Mouse (Mus musculus) olfactory bulb, adult 2 months (tissue): ENCODE results near the gene 2410015M20Rik.

ENCODE experiments used
- CTCF ChIP-seq: fragments of 200-500 bp; IDR thresholded peaks from 2 replicates; pipeline ENCODE4 v1.5.1; 2012; ENCODE audit warnings: low read depth, mild to moderate bottlenecking, low read length, moderate library complexity; ENCODE audit not compliant: insufficient read depth
- POLR2A ChIP-seq: fragments of 200-500 bp; IDR thresholded peaks from 2 replicates; pipeline ENCODE4 v1.6.1; 2012; ENCODE audit warnings: mild to moderate bottlenecking, low read depth, low read length, moderate library complexity; ENCODE audit not compliant: insufficient read depth

DNA sequence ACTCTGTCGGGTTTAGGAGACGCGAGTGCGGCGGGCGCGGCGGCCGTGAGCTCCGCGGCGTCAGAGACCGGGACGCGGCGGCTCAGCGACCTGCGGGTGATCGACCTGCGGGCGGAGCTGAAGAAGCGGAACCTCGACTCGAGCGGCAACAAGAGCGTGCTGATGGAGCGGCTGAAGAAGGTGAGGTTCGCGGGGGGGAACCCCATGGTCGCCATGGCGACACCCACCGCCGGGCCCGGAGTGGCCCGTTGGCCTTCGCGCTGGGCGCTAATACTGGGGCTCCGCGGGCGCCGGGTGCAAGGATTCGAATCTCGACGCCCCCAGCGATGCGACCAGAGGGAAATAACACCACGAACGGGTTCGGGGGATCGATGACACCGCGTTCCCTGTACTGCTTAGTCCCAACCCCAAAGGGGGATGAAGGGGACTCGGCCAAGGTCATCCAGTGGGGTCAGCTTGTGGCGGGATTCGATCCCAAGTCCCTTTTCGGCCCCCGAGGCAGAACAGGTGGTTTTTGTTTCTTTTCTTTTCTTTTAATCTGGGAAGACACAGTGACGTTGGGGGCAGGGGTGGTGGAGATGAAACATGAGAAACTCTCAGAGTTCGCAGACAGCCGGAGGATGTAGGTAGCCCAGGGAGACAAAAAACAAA, 24.3 kb downstream of the 2410015M20Rik start:
- TF ChIP-seq POLR2A (no peak; the same call in 1 of the 2 replicates), CTCF (no peak)
